Mouse (Mus musculus): ENCODE results near the gene Slc7a14.
A peak's percentile ranks its signal among the peaks of the same experiment; 100 is the strongest.
"Not testable (repeated sequence)": the region's sequence is repeated elsewhere in the genome, so short reads cannot be mapped to it uniquely, and the experiment has no call there.

The Slc7a14 gene

DNA sequence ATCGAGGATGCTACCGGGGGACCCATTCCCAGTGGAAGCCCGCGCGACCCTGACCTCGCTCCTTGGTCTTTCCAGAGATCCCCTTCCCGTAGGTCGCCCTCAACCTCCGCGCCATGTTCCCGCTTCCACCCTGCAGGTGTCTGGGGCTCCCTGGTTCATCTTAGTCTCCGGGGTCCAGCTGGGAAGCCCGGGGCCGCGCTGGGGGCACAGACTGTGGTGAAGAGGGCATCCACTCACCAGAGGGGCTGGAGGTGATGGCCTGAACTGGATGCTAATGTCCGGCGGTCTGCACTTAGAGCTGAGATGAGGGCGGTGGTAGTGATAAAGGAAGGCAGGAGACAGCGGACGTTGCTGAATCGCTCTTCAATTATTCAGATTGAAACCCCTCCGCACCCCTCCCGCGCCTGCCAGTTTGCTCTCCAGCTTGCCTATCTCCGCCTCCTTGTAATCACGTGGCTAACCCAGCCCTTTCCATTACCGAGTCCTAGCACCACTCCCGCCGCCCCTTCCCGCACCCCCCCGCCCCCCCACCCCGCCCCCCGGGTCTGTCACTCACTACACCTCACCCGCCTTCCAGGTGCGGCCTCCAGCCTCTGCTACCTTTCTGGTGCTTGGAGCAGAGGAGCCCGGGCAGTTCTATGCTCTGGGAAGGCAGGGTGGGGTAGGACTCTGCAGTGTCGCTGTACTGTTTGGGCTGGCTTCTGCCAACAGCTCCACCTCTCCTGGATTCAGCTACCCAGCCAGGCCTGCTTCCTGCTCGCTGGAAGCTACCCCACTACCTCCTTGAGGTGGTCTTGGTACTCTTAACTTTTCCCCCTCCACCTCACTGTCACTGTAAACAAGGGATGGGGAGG is at the start of gene Slc7a14:
TSS of gene Slc7a14 (minus strand) at position 445 of the 854 bp plus-strand sequence.
- DNase-seq (ENCODE audit: low spot score), result no peak

GRCm38 (mm10) chr3:31346540-31346939 is 36.4 kb upstream of the Slc7a14 start:
- no peak for DNase-seq (ENCODE audit: low spot score)

GRCm38 (mm10) chr3:31345766-31346165 is 35.6 kb upstream of the Slc7a14 start:
- DNase-seq (ENCODE audit: low spot score), result no peak

- DNase-seq (ENCODE audit: low spot score), result no peak
Measured at GRCm38 (mm10) chr3:31339236-31339635, 29.1 kb upstream of the Slc7a14 start.

- DNase-seq (ENCODE audit: low spot score), result no peak
Measured at GRCm38 (mm10) chr3:31328237-31328836, 18.2 kb upstream of the Slc7a14 start.

- DNase-seq (ENCODE audit: low spot score), result no peak
Measured at GRCm38 (mm10) chr3:31327791-31328190, 17.6 kb upstream of the Slc7a14 start.

DNA sequence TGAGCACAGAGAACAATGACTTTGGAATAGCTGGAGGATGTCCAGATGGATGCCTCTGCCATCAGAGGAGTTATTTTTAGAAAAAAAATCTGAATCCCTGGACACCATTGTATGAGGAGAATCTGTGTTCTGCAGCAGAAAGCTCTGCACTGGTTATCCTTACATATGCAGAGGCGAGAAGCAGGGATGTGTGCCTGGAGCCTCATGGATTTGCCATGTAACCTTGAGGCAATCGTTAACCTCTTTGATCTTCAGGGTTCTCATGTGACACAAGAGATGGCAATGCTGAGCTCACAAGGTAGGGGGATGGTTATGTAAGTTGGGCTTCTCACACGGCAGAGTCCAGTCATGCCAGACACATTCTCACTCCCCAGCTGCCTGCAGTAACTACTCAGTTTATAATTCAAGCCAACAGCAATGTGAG is 14.1 kb upstream of the Slc7a14 start:
- DNase-seq (ENCODE audit: low spot score), result no peak

- DNase-seq (ENCODE audit: low spot score), result no peak
Measured at GRCm38 (mm10) chr3:31309371-31309933, 726 bp downstream of the Slc7a14 start.

DNA sequence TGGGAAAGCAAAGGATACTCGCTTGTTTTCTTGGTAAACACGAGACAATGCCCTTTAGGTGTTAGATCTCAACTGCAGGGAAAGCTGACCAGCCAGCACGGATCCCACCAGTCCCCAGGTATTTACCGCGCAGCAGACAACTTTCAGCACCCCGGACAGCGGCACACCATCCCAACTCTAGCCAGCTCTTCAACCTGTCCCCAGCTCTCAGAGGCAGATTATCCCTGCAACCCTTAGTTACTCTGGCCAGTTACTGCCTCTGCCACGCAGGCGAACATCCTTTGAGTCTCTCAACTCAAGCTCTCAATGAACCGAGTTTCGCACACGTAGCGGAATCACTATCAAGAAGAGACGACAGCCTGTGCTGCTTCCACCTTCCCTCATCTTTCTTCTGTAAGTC is 1.3 kb downstream of the Slc7a14 start:
- peak; percentile 32 for DNase-seq (ENCODE audit: low spot score)

DNA sequence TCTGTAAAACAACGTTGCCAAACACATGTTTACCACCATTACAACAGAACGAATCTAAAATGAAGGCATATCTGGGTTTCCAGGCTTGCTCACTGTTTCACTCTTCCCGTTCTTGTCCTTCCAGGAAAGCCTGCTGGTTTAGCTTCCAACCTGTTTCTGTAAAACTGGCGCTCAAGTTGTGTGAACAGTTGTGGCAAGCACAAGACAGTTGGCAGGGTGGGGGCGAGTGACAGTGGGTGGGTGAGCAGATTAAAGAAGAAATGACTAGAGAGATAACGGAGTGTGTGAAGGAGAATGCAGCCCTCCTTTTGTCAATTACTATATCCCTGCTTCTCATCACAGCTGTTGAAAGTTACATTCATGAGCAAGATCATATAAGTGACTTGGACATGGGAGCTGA is 2.2 kb downstream of the Slc7a14 start:
- DNase-seq (ENCODE audit: low spot score), result no peak

DNA sequence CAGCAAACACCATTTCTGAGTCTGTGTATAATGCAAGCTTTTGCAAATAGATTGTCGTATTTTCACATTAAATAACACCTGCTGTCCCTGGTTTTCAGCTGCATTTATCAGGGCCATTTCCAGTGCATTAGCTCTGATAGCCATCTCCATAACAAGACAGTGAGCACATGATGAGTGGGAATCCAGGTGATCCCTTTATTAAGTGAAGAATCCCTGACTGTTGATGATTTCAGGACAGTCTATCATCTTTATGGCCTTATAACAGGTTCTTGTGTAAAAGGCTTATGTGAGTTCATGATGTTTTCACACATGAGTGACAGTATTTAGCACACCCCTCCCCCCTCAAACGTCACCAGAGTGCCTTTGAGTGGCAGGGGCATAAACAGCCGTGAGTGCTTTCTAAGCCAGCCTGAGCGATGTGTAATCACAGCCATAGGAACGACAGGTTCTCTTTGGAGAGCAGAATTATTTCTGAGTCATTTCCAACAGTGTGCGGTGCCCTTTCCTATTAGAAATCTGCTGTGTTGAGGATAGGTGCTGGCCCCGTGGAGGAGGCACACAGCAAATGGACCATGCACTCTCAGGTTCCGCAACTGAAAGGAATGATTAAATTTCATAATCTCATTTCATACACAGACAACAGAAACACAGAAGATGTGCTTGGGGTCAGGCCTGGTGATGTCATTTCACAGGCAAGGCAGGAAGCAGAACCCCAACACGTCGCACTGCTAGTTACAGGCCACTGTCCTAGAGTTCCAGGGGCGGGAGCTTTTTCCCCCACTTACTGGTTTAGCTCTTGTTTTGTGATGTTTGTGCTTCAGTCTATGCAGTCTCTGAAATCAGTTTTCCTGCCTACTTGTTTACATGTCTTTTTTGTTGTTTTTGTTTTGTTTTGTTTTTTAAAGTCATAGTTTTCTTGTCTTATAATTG is 18.2 kb downstream of the Slc7a14 start:
- no peak for DNase-seq (ENCODE audit: low spot score)

DNA sequence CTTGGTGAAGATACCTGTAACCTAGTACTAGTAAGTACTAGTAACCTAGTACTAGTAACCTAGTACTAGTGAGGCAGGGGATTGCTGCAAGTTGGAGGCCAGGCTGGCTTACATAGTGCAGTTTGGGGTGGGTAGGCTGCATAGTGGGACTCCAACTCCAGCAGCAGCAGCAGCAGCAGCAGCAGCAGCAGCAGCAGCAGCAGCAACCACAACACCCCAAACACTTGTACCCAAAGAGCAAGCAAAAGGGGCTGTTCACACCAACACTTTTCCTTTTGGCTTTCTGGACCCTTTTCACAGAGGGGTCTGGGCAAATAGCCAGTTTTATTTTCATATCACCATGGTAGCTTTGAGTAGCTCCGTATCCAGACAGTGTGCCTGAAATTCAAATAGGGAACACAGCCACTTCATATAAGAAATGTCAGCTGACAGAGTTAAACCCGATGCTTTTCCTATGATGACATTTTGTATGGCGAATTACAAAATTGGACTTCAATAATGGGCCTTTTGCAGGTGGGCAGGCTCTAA is 22.7 kb downstream of the Slc7a14 start:
- DNase-seq (ENCODE audit: low spot score), result no peak

DNA sequence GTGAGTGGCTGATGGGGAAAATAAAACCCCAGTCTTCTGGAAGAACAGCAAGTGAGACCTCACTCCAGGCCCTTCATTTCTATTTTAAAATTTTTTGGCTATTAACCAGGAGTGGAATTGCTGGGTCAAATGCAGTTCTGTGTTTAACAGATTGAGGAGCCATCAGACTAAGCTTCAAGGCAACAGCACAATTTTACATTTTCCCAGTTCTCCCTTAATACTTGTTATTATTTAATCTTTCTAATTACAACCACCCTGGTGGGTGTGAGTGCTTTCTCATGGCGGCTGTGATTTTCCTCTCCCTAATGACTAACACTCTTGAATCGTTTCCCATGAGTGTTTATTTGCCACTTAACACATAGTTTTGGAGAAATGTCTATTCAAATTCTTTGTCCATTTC is 29.1 kb downstream of the Slc7a14 start:
- DNase-seq (ENCODE audit: low spot score), result no peak

DNA sequence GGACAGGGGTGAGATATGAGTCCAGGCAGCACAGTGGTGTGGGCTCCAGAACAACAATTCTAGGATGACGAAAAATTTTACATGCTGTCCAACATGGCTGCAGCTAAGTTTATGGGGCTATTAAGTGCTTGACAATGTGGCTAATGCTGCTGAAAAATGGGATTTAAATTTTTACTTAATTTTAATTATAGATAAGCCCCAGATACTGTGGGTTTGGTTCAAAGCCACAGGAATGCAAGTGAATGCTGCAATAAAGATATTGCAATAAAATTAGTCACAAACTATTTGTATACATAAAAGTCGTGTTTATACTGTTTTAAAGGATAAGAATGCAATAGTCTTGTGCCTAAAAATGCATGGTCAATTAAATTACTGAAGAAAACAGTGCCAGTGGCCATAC is 35.3 kb downstream of the Slc7a14 start:
- DNase-seq (ENCODE audit: low spot score), result no peak

DNA sequence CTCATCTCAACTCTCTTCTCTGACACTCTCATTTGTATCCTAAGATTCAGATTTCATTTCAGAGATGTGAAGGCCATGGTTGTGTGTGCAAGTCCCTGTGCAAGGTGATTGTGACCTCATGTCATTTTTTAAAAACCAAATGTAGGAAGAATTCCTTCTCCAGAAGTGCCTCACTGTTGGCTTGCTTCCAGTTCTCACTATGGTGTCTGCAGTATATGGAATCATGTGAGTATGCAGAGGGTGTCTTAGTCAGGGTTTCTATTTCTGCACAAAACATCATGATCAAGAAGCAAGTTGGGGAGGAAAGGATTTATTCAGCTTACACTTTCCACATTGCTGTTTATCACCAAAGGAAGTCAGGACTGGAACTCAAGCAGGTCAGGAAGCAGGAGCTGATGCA is 36.9 kb downstream of the Slc7a14 start:
- DNase-seq (ENCODE audit: low spot score), result not testable (repeated sequence)

GRCm38 (mm10) chr3:31272635-31273034 is 37.5 kb downstream of the Slc7a14 start:
- DNase-seq (ENCODE audit: low spot score), result no peak

GRCm38 (mm10) chr3:31269551-31270317 is 40.4 kb downstream of the Slc7a14 start:
- DNase-seq (ENCODE audit: low spot score), result no peak

DNA sequence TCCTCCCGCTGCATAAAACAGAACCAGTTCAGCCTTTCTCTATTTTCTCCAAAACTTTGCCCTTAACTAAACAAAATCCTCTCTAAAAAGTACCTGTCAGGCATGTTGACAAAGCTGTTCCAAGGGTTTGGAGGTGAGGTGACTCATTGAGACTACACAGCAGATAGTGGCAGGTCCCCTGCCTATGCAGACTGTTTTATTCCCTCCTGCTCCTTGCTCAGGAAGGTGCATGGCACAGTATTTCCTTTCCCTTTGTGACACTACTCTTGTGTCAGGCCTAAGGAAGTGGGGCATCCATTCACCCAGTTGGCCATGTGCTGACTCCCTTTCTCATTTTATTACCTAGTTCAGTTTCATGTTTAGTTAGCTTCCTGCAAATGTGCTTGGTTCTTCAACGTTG is 42.3 kb downstream of the Slc7a14 start:
- DNase-seq (ENCODE audit: low spot score), result no peak

GRCm38 (mm10) chr3:31266941-31267340 is 43.2 kb downstream of the Slc7a14 start:
- DNase-seq (ENCODE audit: low spot score), result no peak

DNA sequence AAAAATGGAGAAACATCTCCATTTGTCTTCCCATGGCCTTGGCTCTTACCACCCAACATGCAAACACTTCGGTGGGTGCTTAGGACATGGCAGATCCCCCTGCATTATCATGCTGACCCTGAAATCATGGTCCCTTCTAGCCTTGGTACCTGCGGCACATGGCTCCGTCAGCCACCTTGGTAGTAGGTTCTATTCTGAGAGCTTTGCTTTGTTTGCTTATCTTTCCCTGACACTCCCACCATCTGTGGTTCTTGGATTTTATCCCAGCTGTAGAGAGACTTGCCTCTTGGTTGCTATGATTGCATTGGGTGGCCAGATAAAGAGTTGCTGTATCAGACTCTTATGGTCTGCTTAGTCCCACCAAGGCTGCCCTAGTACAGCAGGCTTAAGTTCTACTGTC is 46.6 kb downstream of the Slc7a14 start:
- no peak for DNase-seq (ENCODE audit: low spot score)

GRCm38 (mm10) chr3:31261418-31262014 is 48.7 kb downstream of the Slc7a14 start:
- no peak for DNase-seq (ENCODE audit: low spot score)
